1 mouse cellular context compared by ENCODE assay signal in genomic region chr11:49078719-49079118, GRCm38 (mm10).
TF ChIP-seq lines count a peak whose summit lies in the region.

No protein-coding gene starts in this region.

TF ChIP-seq in MEL, 35 proteins besides CTCF, POLR2A, EP300 and RAD21 (continued from another document):
- TF ChIP-seq NRF1 (IDR thresholded peaks at IDR 0.05; ENCODE audit: insufficient read depth, low read depth, low read length, poor library complexity, severe bottlenecking) (no peak), SIN3A (IDR thresholded peaks at IDR 0.05; ENCODE audit: low read length) (0 out of 2 replicates have a peak, but pooled peaks have one; percentile 10)
